19 mouse cellular contexts compared by ENCODE assay signal in the genomic region with DNA sequence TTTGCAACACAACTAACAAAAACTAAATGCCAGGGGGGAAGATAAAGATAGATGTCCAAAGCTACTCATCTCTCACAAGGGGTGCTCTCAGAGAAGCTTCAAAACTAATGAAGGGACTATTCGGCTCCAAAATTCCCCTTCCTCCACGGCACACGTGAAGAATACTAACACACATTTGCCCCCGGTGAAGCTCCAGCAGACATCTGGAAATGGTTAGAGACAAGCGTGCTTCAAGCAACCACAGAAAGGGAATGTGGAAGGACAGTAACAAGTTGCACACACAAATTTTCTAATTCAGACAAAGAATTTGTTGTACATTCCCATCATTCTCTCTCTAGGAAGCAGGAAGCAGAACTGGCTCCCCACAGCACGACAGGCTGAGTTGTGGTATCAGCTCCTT. TPM values are rescaled to one million over a fixed set of nuclear protein-coding genes. Genes with fewer than 3 reads are reported as not detected.
A peak's percentile ranks its signal among the peaks of the same experiment; 100 is the strongest.
DNase-seq lines count a peak whose midpoint lies in the region; ATAC-seq lines count a peak whose summit lies in the region.
"Had no signal": no experiment of that assay in that cellular context is flagged by ENCODE, and none has a peak within 500 bp of the region (broad histone marks: within the 10 kb centered on the region; RNA-seq: fewer than 3 reads in every experiment).

No protein-coding gene starts in this region.

- no peaks in the 10 kb centered on the region for H3K4me1 ChIP-seq in hindbrain, embryonic 11.5 days (replicated peaks; ENCODE audit: control insufficient read depth, insufficient read depth, low read length)
- H3K4me1 ChIP-seq in hindbrain, embryonic 14.5 days (replicated peaks; ENCODE audit: control insufficient read depth, insufficient read depth, low read length), result peaks cover 3% of the 10 kb centered on the region; the same call in 1 of the 2 replicates
- peaks cover 59% of the 10 kb centered on the region for H3K4me1 ChIP-seq in embryonic facial prominence, embryonic 13.5 days
- H3K4me1 ChIP-seq in limb, embryonic 12.5 days (replicated peaks), result peaks cover 52% of the 10 kb centered on the region

- H3K4me2 ChIP-seq in hindbrain, embryonic 11.5 days (replicated peaks; ENCODE audit: low read depth, low read length), result no peak overlapping the region
- no peak overlapping the region for H3K4me2 ChIP-seq in hindbrain, embryonic 14.5 days (replicated peaks)
- H3K4me2 ChIP-seq in embryonic facial prominence, embryonic 13.5 days, result peak overlapping the region; percentile 37; the same call in 1 of the 2 replicates
- H3K4me2 ChIP-seq in limb, embryonic 12.5 days, result 0 out of 2 replicates have a peak overlapping the region, but pooled peaks have one; percentile 0
- H3K4me2 ChIP-seq: heart, embryonic 15.5 days had no signal

- H3K4me3 ChIP-seq in hindbrain, embryonic 11.5 days (ENCODE audit: low read depth, low read length), result no peak overlapping the region
- no peak overlapping the region for H3K4me3 ChIP-seq in hindbrain, embryonic 14.5 days (replicated peaks; ENCODE audit: low read length)
- no peak overlapping the region for H3K4me3 ChIP-seq in embryonic facial prominence, embryonic 13.5 days
- no peak overlapping the region for H3K4me3 ChIP-seq in limb, embryonic 12.5 days (replicated peaks)
- H3K4me3 ChIP-seq: heart, embryonic 15.5 days; megakaryocyte, embryonic 14.5 days had no signal

- peak; percentile 23 for DNase-seq in hindbrain, embryonic 11.5 days (ENCODE audit: low spot score)
- DNase-seq in hindbrain, embryonic 14.5 days (ENCODE audit: low spot score), result no peak
- DNase-seq in embryo, embryonic 10.5 days (ENCODE audit: low spot score), result peak; percentile 65
- DNase-seq in urinary bladder, postnatal 14 days (ENCODE audit: low spot score), result no peak
- DNase-seq in cerebellum, adult 9-10 months, result no peak
- DNase-seq in layer of hippocampus, postnatal 10 days (ENCODE audit: low spot score in 2 of 2), result no peak
- DNase-seq: adrenal gland, adult 2 months; cerebellum, adult 9-11 months; gastrocnemius, postnatal 10 days; kidney, adult 2 months; kidney, postnatal 14 days; liver, postnatal 0 days; thymus, postnatal 36 days had no signal

- ATAC-seq in hindbrain, embryonic 11.5 days (ENCODE audit: low FRiP score), result no peak
- ATAC-seq in hindbrain, embryonic 14.5 days (ENCODE audit: low FRiP score), result no peak
- no peak for ATAC-seq in embryonic facial prominence, embryonic 13.5 days (ENCODE audit: insufficient number of reproducible peaks, insufficient read depth, low FRiP score, low TSS enrichment, low read depth)
- ATAC-seq in limb, embryonic 12.5 days (ENCODE audit: insufficient number of reproducible peaks, insufficient read depth, low FRiP score, low TSS enrichment, low read depth), result no peak
- ATAC-seq: inflammation-experienced regulatory T-cells, adult 6 months; liver, postnatal 0 days; midbrain, embryonic 16.5 days had no signal

- no peak overlapping the region for H3K9ac ChIP-seq in hindbrain, embryonic 11.5 days (ENCODE audit: low read depth, low read length)
- no peak overlapping the region for H3K9ac ChIP-seq in hindbrain, embryonic 14.5 days
- H3K9ac ChIP-seq in embryonic facial prominence, embryonic 13.5 days, result no peak overlapping the region
- no peak overlapping the region for H3K9ac ChIP-seq in limb, embryonic 12.5 days (replicated peaks)
- H3K9ac ChIP-seq: heart, embryonic 15.5 days; liver, postnatal 0 days had no signal

- 65% methylated on average over 6 of the region's 6 CpGs for WGBS in hindbrain, embryonic 11.5 days
- WGBS in hindbrain, embryonic 14.5 days, result 69% methylated on average over 6 of the region's 6 CpGs
- 14% methylated on average over 6 of the region's 6 CpGs for WGBS in embryonic facial prominence, embryonic 13.5 days
- WGBS in limb, embryonic 12.5 days, result 13% methylated on average over 6 of the region's 6 CpGs

- no peaks in the 10 kb centered on the region for H3K9me3 ChIP-seq in hindbrain, embryonic 11.5 days (ENCODE audit: control insufficient read depth, low read length)
- H3K9me3 ChIP-seq in hindbrain, embryonic 14.5 days (ENCODE audit: control insufficient read depth, low read length), result no peaks in the 10 kb centered on the region
- no peaks in the 10 kb centered on the region for H3K9me3 ChIP-seq in embryonic facial prominence, embryonic 13.5 days
- H3K9me3 ChIP-seq in limb, embryonic 12.5 days, result no peaks in the 10 kb centered on the region
- H3K9me3 ChIP-seq: heart, embryonic 15.5 days; megakaryocyte, embryonic 14.5 days had no signal

- no peaks in the 10 kb centered on the region for H3K36me3 ChIP-seq in hindbrain, embryonic 11.5 days (ENCODE audit: control insufficient read depth, insufficient read depth, low read length)
- H3K36me3 ChIP-seq in hindbrain, embryonic 14.5 days (replicated peaks; ENCODE audit: control insufficient read depth, insufficient read depth), result no peaks in the 10 kb centered on the region
- H3K36me3 ChIP-seq in embryonic facial prominence, embryonic 13.5 days, result no peaks in the 10 kb centered on the region
- H3K36me3 ChIP-seq in limb, embryonic 12.5 days, result no peaks in the 10 kb centered on the region
- H3K36me3 ChIP-seq: heart, embryonic 15.5 days had no signal

- H3K27ac ChIP-seq in hindbrain, embryonic 11.5 days (ENCODE audit: low read depth, low read length), result no peak overlapping the region
- no peak overlapping the region for H3K27ac ChIP-seq in hindbrain, embryonic 14.5 days
- H3K27ac ChIP-seq in embryonic facial prominence, embryonic 13.5 days, result peak overlapping the region; percentile 80
- H3K27ac ChIP-seq in limb, embryonic 12.5 days, result no peak overlapping the region
- H3K27ac ChIP-seq: heart, embryonic 15.5 days had no signal

- H3K27me3 ChIP-seq in hindbrain, embryonic 11.5 days (ENCODE audit: control insufficient read depth, insufficient read depth, low read length), result no peaks in the 10 kb centered on the region
- no peaks in the 10 kb centered on the region for H3K27me3 ChIP-seq in hindbrain, embryonic 14.5 days (ENCODE audit: control insufficient read depth, insufficient read depth, low read length)
- H3K27me3 ChIP-seq in embryonic facial prominence, embryonic 13.5 days, result no peaks in the 10 kb centered on the region
- H3K27me3 ChIP-seq in limb, embryonic 12.5 days, result no peaks in the 10 kb centered on the region
- H3K27me3 ChIP-seq: heart, embryonic 15.5 days had no signal

RNA-seq across cellular contexts. Expression of a gene that starts 47.5 kb away (rescaled TPM):
- polyA plus RNA-seq in hindbrain, embryonic 11.5 days (2014; fragmentation: Nextera tagmentation; extraction: Ambion mirVana), result 39.9 and 46.1 TPM in 2 replicates
- polyA plus RNA-seq in hindbrain, embryonic 14.5 days (2014; fragmentation: Nextera tagmentation; extraction: Ambion mirVana), result 6.5 and 6.6 TPM in 2 replicates
- 71.1 and 81.6 TPM in 2 replicates for polyA plus RNA-seq in embryonic facial prominence, embryonic 13.5 days (2015; fragmentation: Nextera tagmentation; extraction: Ambion mirVana)
- polyA plus RNA-seq in limb, embryonic 12.5 days (2016; fragmentation: Nextera tagmentation; extraction: Ambion mirVana), result 56.8 and 71.9 TPM in 2 replicates
- total RNA-seq in layer of hippocampus, postnatal 10 days (2021), result 1 to 10 TPM; 7.7 to 9.2 TPM

Comparison
In these comparisons a context has a peak if more than half of its experiments do, and no peak if none do; other contexts are left out.
1. DNase-seq: peak in hindbrain, embryonic 11.5 days (single experiment) and embryo, embryonic 10.5 days (single experiment); none in hindbrain, embryonic 14.5 days (single experiment), urinary bladder, postnatal 14 days (single experiment), cerebellum, adult 9-10 months (single experiment) and layer of hippocampus, postnatal 10 days (0 of 2).
2. H3K4me2 ChIP-seq: peak in embryonic facial prominence, embryonic 13.5 days (single experiment) and limb, embryonic 12.5 days (single experiment); none in hindbrain, embryonic 11.5 days (single experiment) and hindbrain, embryonic 14.5 days (single experiment).